Mouse (Mus musculus) heart, adult 2 months (tissue): ENCODE results near the gene Kcnip1.

Source experiments
- CTCF ChIP-seq: fragments of 200-600 bp; IDR thresholded peaks from 2 replicates; pipeline ENCODE4 v1.8.1; 2022; ENCODE audit warnings: antibody characterized with exemption, mild to moderate bottlenecking, moderate library complexity
- EP300 ChIP-seq: fragments of 200-500 bp; IDR thresholded peaks from 2 replicates; pipeline ENCODE4 v1.6.1; 2011; ENCODE audit warnings: low read depth, low read length, control low read depth; ENCODE audit not compliant: insufficient read depth
- POLR2A ChIP-seq: fragments of 200-500 bp; IDR thresholded peaks from 2 replicates; pipeline ENCODE4 v1.6.1; 2011; ENCODE audit warnings: mild to moderate bottlenecking, low read depth, low read length, control low read depth; ENCODE audit not compliant: insufficient read depth

- TF ChIP-seq CTCF (no peak), POLR2A (no peak), EP300 (no peak)
Observed at GRCm38 (mm10) chr11:33931836-33932385, 61.0 kb downstream of the Kcnip1 start.
